Mouse (Mus musculus) heart, embryonic 12.5 days (tissue): ENCODE data around the gene Fkbp2. TPM values are rescaled to one million over a fixed set of nuclear protein-coding genes. Genes with fewer than 3 reads are reported as not detected.

Source experiments
- ATAC-seq: fragments of 200-750 bp; cut with Nextera tagmentation; 2 replicates; pipeline ENCODE4 v1.8.0; 2017; ENCODE audit warnings: moderate TSS enrichment, moderate library complexity; ENCODE audit not compliant: insufficient number of reproducible peaks, low FRiP score
- H3K27ac ChIP-seq: fragments of 300-500 bp; sonication (generic); 2 replicates; pipeline ENCODE4 v1.5.1; 2016; ENCODE audit warnings: mild to moderate bottlenecking, moderate library complexity; ENCODE audit not compliant: poor library complexity, severe bottlenecking
- H3K27me3 ChIP-seq: fragments of 300-500 bp; sonication (generic); replicated peaks from 2 replicates; pipeline ENCODE4 v1.6.1; 2016; ENCODE audit warnings: mild to moderate bottlenecking, moderate library complexity
- H3K36me3 ChIP-seq: fragments of 300-500 bp; sonication (generic); 2 replicates; pipeline ENCODE4 v1.6.1; 2016; ENCODE audit warnings: mild to moderate bottlenecking, moderate library complexity
- H3K4me1 ChIP-seq: fragments of 300-500 bp; sonication (generic); replicated peaks from 2 replicates; pipeline ENCODE4 v1.6.1; 2016; ENCODE audit warnings: mild to moderate bottlenecking
- H3K4me2 ChIP-seq: fragments of 300-500 bp; sonication (generic); 2 replicates; pipeline ENCODE4 v1.6.1; 2016; ENCODE audit warnings: mild to moderate bottlenecking, moderate library complexity
- H3K4me3 ChIP-seq: fragments of 300-500 bp; sonication (generic); 2 replicates; pipeline ENCODE4 v1.5.1; 2016; ENCODE audit warnings: mild to moderate bottlenecking
- H3K9ac ChIP-seq: fragments of 300-500 bp; sonication (generic); 2 replicates; pipeline ENCODE4 v1.6.1; 2016; ENCODE audit warnings: mild to moderate bottlenecking, moderate library complexity
- H3K9me3 ChIP-seq: fragments of 300-500 bp; sonication (generic); replicated peaks from 2 replicates; pipeline ENCODE4 v1.6.1; 2016; ENCODE audit warnings: mild to moderate bottlenecking, moderate library complexity
- WGBS: fragments of 180-500 bp; shearing (Covaris S2); methylation state at CpG from one replicate; pipeline ENCODE4 v1.1.7; 2016; 5-methylcytosine and 5-hydroxymethylcytosine counted together
- polyA plus RNA-seq: library from polyadenylated mRNA; unstranded; fragments of >200 nt; fragmentation: Nextera tagmentation; extraction: Ambion mirVana; gene quantifications from 2 replicates; pipeline ENCODE4 v1.2.1, GENCODE M21; 2016

Fkbp2 gene
- 73.3 and 81.9 TPM in 2 replicates for polyA plus RNA-seq

- Histone ChIP-seq H3K27me3 (no peaks in the 10 kb centered on the region), H3K4me3 (peak within 1 kb of the TSS; percentile 69), H3K4me1 (peaks cover 46% of the 10 kb centered on the region), H3K9ac (peak within 1 kb of the TSS; percentile 87), H3K27ac (peak within 1 kb of the TSS; percentile 95), H3K9me3 (no peaks in the 10 kb centered on the region), H3K36me3 (peaks cover 61% of the 10 kb centered on the region), H3K4me2 (peak within 1 kb of the TSS; percentile 83)
- under 1% methylated on average over 38 of the region's 38 CpGs for WGBS
- peak; percentile 92 for ATAC-seq
These were observed at the start of gene Fkbp2 for GRCm38 (mm10) chr19:6980381-6981093. TSS of gene Fkbp2 (minus strand) at chr19:6980501.

GRCm38 (mm10) chr19:7029531-7029930 is 49.2 kb upstream of the Fkbp2 start:
- Histone ChIP-seq H3K36me3 (peaks cover 94% of the 10 kb centered on the region), H3K4me1 (no peaks in the 10 kb centered on the region), H3K4me2 (no peak overlapping the region), H3K9ac (no peak overlapping the region), H3K27me3 (no peaks in the 10 kb centered on the region), H3K4me3 (no peak overlapping the region), H3K27ac (no peak overlapping the region), H3K9me3 (no peaks in the 10 kb centered on the region)
- ATAC-seq = no peak
- 92% methylated on average over 5 of the region's 5 CpGs for WGBS

- H3K27me3 ChIP-seq = no peaks in the 10 kb centered on the region
- ATAC-seq = no peak
- no peaks in the 10 kb centered on the region for H3K9me3 ChIP-seq
- H3K4me2 ChIP-seq = no peak overlapping the region
- no peak overlapping the region for H3K4me3 ChIP-seq
- WGBS = 40% methylated on average over 3 of the region's 3 CpGs
- no peak overlapping the region for H3K9ac ChIP-seq
- H3K27ac ChIP-seq = no peak overlapping the region
- H3K4me1 ChIP-seq = peaks cover 23% of the 10 kb centered on the region
- H3K36me3 ChIP-seq = peaks cover 64% of the 10 kb centered on the region
These were observed 39.9 kb upstream of the Fkbp2 start for GRCm38 (mm10) chr19:7020224-7020641.

- 58% methylated on average over 5 of the region's 5 CpGs for WGBS
These were observed 38.9 kb upstream of the Fkbp2 start, which contains the start of gene Fermt3 for GRCm38 (mm10) chr19:7019191-7019590. TSS of gene Fermt3 (minus strand) at chr19:7019469.

GRCm38 (mm10) chr19:7018546-7018945 is 38.2 kb upstream of the Fkbp2 start:
- peak overlapping the region; percentile 24 for H3K4me2 ChIP-seq

More at GRCm38 (mm10) chr19:7019191-7019590, 38.9 kb upstream of the Fkbp2 start, which contains the start of gene Fermt3:
- Histone ChIP-seq H3K4me3 (0 out of 2 replicates have a peak within 1 kb of the TSS, but pooled peaks have one; percentile 10), H3K36me3 (peaks cover 54% of the 10 kb centered on the region), H3K9me3 (no peaks in the 10 kb centered on the region), H3K27ac (peak within 1 kb of the TSS; percentile 26), H3K4me1 (peaks cover 23% of the 10 kb centered on the region), H3K4me2 (peak within 1 kb of the TSS; percentile 24), H3K27me3 (no peaks in the 10 kb centered on the region), H3K9ac (no peak within 1 kb of the TSS)
- peak; percentile 72 for ATAC-seq

GRCm38 (mm10) chr19:7017541-7018457 is 37.5 kb upstream of the Fkbp2 start:
- WGBS = 51% methylated on average over 12 of the region's 12 CpGs
- no peaks in the 10 kb centered on the region for H3K27me3 ChIP-seq
- peak overlapping the region; percentile 24 for H3K4me2 ChIP-seq
- H3K4me3 ChIP-seq = 0 out of 2 replicates have a peak overlapping the region, but pooled peaks have one; percentile 10
- H3K4me1 ChIP-seq = peaks cover 23% of the 10 kb centered on the region
- H3K36me3 ChIP-seq = peaks cover 42% of the 10 kb centered on the region
- H3K9me3 ChIP-seq = no peaks in the 10 kb centered on the region
- peak; percentile 26; the same call in 1 of the 2 replicates for ATAC-seq
- no peak overlapping the region for H3K9ac ChIP-seq
- H3K27ac ChIP-seq = 0 out of 2 replicates have a peak overlapping the region, but pooled peaks have one; percentile 26

More at GRCm38 (mm10) chr19:7018546-7018945, 38.2 kb upstream of the Fkbp2 start:
- no peak overlapping the region; the same call in 1 of the 2 replicates for H3K27ac ChIP-seq
- H3K36me3 ChIP-seq = peaks cover 49% of the 10 kb centered on the region
- peaks cover 23% of the 10 kb centered on the region for H3K4me1 ChIP-seq
- H3K9me3 ChIP-seq = no peaks in the 10 kb centered on the region
- no peaks in the 10 kb centered on the region for H3K27me3 ChIP-seq
- ATAC-seq = no peak
- 74% methylated on average over 11 of the region's 11 CpGs for WGBS
- H3K4me3 ChIP-seq = 0 out of 2 replicates have a peak overlapping the region, but pooled peaks have one; percentile 10
- H3K9ac ChIP-seq = no peak overlapping the region

- 80% methylated on average over 20 of the region's 20 CpGs for WGBS
- Histone ChIP-seq H3K9ac (no peak overlapping the region), H3K4me2 (no peak overlapping the region), H3K9me3 (no peaks in the 10 kb centered on the region), H3K27ac (no peak overlapping the region), H3K36me3 (peaks cover 13% of the 10 kb centered on the region), H3K4me3 (no peak overlapping the region), H3K27me3 (no peaks in the 10 kb centered on the region), H3K4me1 (peaks cover 22% of the 10 kb centered on the region)
- ATAC-seq = no peak
These were observed 34.3 kb upstream of the Fkbp2 start for GRCm38 (mm10) chr19:7014481-7015135.

GRCm38 (mm10) chr19:7013984-7014383 is 33.7 kb upstream of the Fkbp2 start:
- 85% methylated on average over 9 of the region's 9 CpGs for WGBS
- Histone ChIP-seq H3K36me3 (peaks cover 7% of the 10 kb centered on the region), H3K27ac (no peak overlapping the region), H3K9me3 (no peaks in the 10 kb centered on the region), H3K4me1 (peaks cover 16% of the 10 kb centered on the region), H3K27me3 (no peaks in the 10 kb centered on the region), H3K9ac (no peak overlapping the region), H3K4me3 (no peak overlapping the region), H3K4me2 (no peak overlapping the region)
- no peak for ATAC-seq

- 80% methylated on average over 4 of the region's 4 CpGs for WGBS
- Histone ChIP-seq H3K4me2 (no peak overlapping the region), H3K27me3 (no peaks in the 10 kb centered on the region), H3K36me3 (0 out of 2 replicates have a peak, but pooled peaks cover 3% of the 10 kb centered on the region), H3K4me3 (no peak overlapping the region), H3K27ac (no peak overlapping the region), H3K4me1 (peaks cover under 1% of the 10 kb centered on the region; the same call in 1 of the 2 replicates), H3K9me3 (no peaks in the 10 kb centered on the region), H3K9ac (no peak overlapping the region)
- ATAC-seq = no peak; the same call in 1 of the 2 replicates
These were observed 32.1 kb upstream of the Fkbp2 start for GRCm38 (mm10) chr19:7012426-7012825.

GRCm38 (mm10) chr19:7006892-7007593 is 26.7 kb upstream of the Fkbp2 start:
- 77% methylated on average over 9 of the region's 9 CpGs for WGBS
- no peak overlapping the region for H3K27ac ChIP-seq
- no peak for ATAC-seq

More at GRCm38 (mm10) chr19:7006892-7007593, 26.7 kb upstream of the Fkbp2 start:
- no peaks in the 10 kb centered on the region for H3K27me3 ChIP-seq
- H3K9ac ChIP-seq = no peak overlapping the region
- 0 out of 2 replicates have a peak, but pooled peaks cover 3% of the 10 kb centered on the region for H3K36me3 ChIP-seq
- no peaks in the 10 kb centered on the region for H3K9me3 ChIP-seq
- H3K4me3 ChIP-seq = no peak overlapping the region
- H3K4me2 ChIP-seq = no peak overlapping the region
- no peaks in the 10 kb centered on the region; the same call in 1 of the 2 replicates for H3K4me1 ChIP-seq
